Mouse (Mus musculus): ENCODE data around the gene Lca5l.
"Not testable (repeated sequence)": the region's sequence is repeated elsewhere in the genome, so short reads cannot be mapped to it uniquely, and the experiment has no call there.

DNA sequence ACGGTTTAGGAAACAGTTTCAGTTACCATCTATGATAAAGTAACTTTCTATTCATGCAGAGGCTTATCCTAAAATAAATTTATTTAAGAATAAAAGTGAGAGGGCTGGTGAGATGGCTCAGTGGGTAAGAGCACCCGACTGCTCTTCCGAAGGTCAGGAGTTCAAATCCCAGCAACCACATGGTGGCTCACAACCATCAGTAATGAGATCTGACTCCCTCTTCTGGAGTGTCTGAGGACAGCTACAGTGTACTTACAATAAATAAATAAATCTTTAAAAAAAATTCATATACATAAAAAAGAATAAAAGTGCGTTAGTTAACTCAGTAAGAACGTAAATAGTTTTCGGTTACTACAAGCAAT is 47.3 kb downstream of the Lca5l start:
- TF ChIP-seq CTCF (IDR thresholded peaks at IDR 0.05; ENCODE audit: extremely low read depth, insufficient read length, insufficient replicate concordance, low read depth, low read length); POLR2A (IDR thresholded peaks at IDR 0.05; ENCODE audit: low read depth, low read length): not testable (repeated sequence)
